Mouse (Mus musculus): ENCODE results near the gene 6030452D12Rik.

The 6030452D12Rik gene

DNA sequence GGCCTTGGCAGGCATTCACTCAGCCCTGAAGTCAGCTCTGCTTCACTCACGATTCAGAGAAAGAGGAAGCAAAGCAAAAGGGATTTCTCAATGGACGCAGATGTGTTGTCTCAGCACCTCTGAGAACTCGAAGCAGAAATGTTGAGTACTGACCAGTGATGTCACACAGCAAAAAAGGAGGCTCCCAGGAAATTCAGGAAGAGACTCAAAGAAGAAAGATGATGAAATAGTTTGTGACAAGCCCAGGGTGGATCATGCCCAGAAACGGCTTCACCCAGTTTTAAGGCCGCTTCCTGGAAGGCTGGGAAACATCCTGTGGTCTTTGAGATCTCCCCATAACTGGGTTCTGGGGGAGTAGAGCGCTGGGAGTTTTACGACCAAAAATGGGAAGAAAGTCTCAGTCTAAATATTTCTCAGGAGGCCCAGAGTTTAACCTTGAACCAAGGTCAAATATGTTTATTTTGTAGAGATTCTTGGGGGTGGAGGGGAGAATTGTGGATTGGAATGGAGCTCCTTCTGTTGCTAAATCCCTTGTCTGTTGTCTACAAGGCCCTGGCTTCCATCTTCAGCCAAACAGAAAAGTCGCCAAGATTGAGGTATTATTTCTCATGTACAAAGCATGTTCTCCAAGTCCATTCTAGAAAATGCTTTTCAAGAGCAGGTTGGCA lies at the start of gene 6030452D12Rik:
TSS of gene 6030452D12Rik (plus strand) at position 505 of the 668 bp plus-strand sequence.
- no peak for DNase-seq (ENCODE audit: low read depth)

DNA sequence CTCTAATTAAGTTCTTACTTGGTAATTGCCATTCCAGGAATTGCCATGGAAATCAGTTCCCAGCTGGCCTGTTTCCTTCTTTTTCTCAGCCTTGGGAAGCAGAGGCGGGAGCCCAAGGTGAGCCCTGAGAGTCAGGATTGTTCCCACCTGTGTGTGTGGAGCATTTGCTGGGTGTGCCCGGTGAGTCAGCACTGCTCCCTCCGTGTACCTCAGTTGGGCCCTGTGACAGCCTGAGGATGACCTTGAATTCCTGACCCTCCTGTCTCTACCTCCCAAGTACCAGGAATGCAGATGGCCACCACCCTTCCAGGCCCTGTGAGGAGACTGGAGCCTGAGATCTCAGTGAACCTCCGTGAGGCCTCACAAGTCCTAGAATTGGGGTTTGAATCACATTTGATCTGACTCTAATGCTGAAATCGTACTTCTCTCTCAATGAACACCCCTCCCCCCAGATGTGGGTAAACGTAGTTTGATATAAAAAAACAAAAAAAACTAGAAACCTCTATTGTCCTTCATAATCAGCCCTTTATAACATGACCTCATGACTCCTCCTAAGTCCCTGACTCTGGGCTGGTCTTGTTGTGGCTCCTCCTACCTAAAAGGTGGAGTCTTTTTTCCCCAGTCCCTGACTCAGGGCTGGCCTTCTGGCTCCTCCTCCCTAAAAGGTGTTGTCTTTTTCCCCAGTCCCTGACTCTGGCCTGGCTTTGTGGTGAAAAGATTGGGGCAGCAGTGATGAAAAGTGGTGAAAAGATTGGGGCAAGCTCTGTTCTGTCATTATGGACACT lies 48.8 kb upstream of the 6030452D12Rik start:
- DNase-seq (ENCODE audit: low read depth) = no peak

DNA sequence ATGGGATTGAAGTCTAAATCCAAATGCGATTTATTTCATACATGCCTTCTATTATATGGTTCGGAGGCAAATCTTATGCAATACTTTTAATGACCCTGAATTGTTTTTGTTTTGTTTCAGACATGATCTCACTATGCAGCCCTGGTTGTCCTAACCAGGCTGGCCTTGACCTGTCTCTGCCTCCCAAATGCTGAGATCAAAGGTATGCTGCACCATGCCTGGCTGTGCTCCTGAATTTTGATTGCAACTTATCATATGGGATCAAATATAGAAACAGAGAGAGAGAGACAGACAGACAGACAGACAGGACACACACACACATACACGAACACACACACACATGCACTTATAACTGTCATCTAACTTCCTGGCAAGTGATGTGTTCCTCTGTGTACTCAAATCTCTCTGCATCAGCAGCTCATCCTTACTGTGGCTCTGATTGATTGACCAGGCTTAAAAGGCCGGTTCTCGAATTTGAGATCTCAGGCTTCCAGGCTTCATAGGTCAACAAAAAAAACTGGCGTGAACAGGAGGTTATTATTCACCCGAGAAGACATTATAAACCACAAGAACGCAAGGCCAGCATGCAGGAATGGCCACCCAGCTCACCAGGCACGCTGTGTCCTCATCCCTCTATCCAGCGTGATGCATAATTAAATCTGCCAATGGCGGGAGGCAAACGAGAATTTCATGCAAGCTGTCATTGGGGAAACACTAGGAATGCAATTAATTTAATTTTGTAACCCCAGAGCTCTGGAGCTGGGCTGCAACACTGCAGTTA lies 47.4 kb upstream of the 6030452D12Rik start:
- no peak for DNase-seq (ENCODE audit: low read depth)

DNA sequence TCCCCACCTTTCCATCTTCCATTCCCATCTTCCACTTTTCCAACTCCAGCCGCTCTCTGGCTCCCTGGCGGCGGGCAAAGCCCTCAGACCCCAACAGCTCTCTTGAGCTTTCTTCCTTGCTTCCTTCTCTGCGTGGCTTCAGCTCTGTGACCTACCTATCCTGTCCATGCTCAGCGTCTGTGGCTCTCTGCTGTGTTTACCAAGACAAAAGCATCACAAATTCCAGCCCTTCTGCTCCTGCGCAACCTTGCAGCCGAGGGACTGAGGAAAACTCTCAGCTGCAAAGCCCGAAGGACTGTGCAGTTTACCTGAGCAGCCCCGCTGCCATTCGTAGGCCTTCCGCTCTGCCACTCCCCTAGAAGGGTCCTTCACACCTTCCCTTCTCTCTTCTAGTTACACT lies 46.3 kb upstream of the 6030452D12Rik start:
- DNase-seq (ENCODE audit: low read depth) = no peak

DNA sequence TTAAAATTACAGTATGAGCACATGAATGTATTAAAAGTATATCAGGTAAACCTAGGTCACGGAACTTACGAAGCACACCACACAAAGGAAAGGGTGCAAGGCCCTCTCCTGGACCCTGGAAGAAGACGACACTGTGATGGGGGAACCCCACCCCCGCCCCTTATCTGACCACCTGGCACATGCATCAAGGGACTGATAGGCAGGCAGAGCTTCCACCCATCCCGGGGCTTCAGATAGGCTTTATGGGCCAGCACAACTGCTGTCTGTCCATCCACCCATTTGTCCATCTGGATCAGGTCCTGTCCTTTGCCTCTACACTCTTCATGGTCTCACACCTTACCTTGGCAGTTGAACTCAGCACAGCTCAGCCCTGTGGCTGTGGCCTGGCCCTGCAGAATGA lies 38.2 kb upstream of the 6030452D12Rik start:
- DNase-seq (ENCODE audit: low read depth) = no peak

DNA sequence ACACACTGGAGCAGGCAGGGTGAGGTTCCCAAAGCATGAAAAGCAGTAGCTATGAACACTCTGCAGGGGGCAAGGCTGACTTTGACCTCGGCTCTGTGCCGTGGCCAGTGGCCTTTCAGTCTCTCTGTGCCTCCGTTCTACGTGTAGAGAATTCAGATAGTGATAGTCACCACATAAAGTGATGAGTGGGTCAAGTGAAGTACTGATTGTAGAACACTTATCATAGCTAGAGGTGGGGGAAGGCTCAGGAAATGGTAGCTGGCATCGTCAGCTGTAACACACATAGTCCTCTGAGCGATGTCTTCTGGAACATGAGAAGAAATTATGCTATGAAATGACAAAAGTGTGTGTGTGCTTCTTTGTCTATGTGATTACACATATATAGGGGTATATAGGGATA lies 36.5 kb upstream of the 6030452D12Rik start:
- no peak for DNase-seq (ENCODE audit: low read depth)

DNA sequence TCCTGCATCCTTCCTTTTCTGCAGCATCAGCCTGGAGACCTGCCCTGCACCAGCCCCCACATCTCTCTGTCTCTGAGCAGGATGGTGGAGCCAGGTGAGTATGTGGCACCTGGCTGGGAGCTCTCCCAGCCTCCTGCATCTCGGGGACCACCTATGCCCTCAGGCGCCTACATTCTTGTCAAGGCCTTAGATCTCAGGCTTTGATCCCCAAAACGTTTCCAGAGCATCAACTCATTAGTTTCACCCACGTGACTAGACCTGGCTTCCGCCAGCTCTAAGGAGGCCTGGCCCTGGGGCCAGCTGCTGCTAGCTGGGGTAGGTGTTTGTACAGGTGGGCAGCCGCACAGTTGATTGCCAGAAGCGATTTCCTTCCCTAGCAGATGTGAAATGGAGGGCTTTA lies 30.8 kb upstream of the 6030452D12Rik start:
- DNase-seq (ENCODE audit: low read depth) = no peak

DNA sequence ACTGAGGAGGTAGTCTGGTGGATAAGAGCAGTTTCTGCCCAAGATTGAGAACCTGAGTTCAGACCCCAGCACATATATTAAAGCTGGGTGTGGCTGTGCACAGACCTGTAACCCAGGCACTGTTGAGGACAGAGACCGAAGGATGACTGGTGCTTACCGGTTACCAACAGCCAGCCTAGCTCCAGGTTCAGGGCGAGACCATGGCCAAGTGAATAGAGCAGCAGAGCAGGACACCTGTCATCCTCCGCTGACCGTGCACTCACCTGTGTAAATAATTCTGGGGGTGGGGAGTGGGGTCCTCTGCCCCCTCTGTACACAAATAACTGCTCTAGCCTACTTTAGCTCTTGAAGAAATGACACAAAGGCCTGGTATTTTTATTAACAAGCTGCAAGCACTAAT lies 26.3 kb upstream of the 6030452D12Rik start:
- DNase-seq (ENCODE audit: low read depth) = no peak

DNA sequence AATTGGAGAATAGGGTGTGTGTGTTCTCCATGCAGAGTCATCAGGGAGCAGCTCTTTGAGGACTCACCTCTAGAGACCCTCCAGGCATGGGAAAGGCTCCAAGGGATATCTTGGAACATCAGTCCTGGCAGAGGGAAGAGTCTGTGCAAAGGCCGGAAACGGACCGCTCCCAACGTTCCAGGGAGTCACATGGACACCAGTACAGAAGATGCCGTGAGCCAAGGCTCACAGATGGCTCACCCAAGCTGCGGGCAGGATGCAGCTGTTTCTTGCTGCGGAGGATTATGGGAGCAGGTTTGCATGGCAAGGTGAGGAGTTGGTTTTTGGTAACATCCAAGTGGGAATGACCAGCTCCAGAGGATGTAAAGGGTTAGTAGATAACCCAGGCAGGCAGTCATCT lies 3.9 kb downstream of the 6030452D12Rik start:
- DNase-seq (ENCODE audit: low read depth) = no peak

DNA sequence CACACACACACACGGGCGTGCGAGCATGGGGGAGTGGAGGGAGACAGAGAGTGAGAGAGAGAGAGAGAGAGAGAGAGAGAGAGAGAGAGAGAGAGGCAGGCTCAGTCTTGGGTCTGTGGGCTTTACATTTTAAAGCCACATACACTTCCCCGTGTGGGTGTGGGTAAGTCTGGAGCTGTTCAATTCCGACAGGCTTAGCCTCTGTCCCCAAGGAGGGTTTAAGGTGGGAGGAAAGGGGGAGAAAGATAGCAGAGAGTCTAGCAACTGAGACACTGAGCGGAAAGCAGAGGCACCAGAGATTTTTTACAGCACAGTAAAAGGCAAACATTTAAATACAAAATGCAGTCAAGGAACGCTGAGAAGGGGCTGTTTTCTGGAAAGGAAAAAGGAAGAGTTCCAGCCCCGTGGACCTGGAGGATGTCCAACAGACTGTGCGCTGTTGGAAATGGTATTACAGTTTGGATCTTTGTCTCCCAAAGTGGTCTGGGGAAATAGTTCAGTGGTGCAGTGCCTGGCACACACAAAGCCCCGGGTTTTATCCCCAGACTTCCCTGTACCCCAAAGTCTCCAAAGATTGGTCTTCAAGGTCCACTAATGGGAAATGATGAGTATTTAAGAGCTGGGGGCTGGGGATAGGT lies 5.1 kb downstream of the 6030452D12Rik start:
- no peak for DNase-seq (ENCODE audit: low read depth)

DNA sequence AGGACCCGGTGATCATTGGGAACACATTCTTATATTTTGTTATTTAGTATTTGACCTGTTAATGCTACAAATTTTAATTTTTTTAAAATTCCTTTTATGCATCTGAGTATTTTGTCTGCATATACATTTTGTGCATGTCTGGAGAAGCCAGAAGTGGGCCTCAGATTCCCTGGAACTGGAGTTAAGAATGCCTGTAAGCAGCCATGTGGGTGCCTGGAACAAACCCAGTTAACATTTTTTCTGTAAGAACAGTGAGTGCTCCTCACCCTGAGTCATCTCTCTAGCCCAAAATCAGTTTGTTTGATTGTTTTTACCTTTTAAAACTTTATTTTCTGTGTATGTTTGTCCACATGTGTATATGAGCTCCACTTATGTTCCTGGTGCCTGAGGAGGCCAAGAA lies 5.8 kb downstream of the 6030452D12Rik start:
- DNase-seq (ENCODE audit: low read depth) = no peak

DNA sequence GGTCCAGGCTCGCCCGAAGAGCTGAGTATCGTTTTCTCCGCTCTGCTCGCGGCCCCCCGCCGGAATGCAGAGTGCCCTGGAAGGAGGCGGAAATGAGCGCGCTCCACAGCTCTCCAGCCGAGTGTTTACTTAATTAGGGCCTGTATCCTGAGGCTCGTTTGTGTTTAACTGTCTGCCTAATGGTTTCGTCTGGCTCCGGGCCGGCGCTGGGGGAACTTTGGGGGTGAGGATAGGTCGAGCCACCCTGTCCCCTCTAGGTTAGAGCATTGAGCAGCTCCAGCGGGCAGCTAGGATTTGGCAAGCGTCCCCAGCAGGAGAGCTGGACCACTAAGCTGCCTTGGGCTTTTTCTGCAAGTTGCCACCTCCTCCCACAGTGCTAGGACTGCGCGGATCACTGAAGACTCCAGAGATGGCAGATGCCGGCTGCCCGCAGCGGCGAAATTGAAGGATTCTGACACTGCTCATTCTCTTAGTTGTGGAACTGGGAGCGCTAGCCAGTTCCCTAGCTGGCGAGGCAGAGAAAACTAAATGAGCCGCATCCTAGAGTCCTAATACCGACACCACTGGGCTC lies 7.5 kb downstream of the 6030452D12Rik start:
- DNase-seq (ENCODE audit: low read depth) = no peak

DNA sequence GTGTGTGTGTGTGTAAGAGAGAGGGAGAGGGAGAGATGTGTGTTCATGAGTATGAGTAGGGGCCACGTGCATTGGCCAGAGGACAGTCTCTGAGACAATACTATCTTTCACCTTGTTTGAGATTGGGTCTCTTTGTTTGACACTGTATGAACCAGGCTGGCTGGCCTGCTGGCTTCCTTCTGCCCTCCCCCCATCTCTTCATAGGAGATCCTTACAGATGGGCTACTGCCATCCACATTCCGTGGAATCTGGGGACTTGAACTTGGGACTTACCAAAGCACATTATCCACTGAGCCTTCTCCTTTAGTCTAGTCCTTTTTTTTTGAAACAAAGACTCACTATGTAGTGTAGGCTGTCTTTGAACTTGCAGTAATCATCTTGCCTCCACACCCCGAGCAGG lies 8.1 kb downstream of the 6030452D12Rik start:
- DNase-seq (ENCODE audit: low read depth) = no peak

DNA sequence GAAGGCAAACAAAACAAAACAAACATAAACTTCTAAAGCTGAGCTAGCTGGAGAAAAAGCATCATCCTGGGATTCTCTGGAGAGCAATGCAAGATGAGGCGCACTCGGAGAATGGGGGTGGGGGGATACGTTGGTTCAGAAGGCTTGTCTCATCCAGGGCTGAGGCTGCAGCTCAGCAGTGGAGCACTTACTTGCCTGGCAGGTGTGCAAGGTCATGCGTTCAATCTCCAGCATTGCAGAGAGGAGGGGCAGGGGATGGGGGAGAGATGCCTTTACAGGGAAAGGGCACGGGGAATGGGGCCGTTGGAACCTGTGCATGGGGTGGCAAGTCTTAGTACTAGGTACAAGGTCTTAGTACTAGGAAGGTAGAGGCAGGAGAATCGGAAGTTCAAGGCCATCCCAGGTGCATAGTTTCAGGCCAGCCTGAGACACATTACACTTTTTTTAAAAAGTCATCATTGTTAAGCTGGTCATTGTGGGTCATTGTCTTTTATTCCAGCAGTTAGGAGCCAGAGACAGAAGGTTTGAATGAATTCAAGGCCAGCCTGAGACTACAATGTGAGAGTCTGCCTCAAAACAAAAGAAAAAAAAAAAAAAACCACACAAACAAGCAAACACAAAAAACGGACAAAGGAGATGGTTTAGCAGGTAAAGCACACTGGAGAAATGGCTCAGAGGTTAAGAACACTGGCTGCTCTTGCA lies 8.9 kb downstream of the 6030452D12Rik start:
- no peak for DNase-seq (ENCODE audit: low read depth)

DNA sequence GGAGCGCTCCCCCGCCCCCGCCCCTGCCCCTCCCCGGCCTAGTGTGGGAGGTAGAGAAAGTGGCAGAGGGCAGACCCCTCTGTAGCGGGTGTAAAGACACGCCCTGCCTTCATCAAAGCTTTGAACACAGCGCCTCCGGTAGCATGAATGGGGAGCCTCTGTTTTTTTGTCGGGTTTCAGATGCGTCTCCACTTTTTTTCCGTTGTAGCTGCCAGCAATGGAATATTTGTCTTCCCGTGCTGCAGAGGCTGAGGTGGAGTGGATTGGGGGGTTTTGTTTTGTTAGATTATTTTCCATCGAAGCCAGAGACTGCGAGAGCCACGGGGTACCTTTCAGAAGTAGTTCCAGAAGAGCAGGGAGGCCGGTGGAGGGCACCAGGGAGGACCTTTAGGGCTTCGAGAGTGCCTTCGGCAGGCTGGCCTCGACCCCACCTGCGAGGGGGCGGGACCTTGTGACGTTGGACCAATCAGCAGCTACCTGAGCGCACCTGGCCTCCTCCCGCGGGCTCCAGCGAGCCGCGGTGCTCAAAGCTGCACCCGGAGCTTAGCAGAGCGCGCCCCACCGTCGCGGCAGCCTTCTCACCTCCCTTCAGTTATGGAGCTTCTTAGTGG lies 10.1 kb downstream of the 6030452D12Rik start, which contains the start of gene Cdh3:
TSS of gene Cdh3 (plus strand) at position 527 of the 611 bp plus-strand sequence.
- no peak for DNase-seq (ENCODE audit: low read depth)

DNA sequence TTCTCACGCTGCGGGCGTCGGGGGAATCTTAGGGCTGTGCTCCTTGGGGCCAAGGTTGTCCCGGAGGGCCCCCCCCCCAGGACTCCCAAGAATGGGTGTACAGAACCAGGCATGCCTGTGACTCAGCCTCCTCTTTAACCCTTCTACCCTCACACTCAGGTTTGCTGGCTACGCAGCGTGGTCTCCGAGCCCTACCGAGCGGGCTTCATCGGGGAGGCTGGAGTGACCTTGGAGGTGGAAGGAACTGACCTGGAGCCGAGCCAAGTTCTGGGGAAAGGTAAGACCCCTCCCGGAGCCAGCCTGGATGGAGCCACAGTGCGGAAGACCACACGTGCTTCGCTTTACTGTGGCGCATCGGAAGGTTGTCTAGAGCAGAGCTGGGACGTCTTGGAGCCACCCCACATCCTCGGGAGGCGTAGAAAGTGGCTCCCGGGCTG lies 10.8 kb downstream of the 6030452D12Rik start:
- no peak for DNase-seq (ENCODE audit: low read depth)

DNA sequence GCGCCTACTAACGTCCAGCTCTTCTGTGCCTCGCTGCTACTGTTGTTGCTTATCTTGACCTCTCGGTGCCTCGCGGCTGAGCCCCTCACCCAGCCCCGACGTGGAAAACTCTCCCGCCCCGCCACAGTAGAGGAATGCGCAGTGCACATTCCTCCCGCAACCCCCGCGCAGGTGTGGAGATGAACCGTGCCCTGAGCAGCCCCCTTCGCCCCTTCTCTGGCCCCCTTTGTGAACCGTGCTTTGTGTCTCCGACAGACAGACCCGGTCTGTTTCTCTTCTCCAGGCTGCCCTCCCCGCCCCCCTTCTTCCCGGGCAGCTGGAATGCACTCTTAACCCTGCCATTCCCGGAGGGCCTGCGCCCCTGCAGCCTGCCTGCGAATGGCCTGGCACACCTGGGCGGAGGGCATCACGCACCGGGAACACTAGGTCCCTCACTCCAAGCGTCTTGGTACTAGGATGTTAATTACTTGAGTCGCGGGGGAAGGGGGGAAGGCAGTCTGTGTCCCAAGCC lies 11.3 kb downstream of the 6030452D12Rik start:
- no peak for DNase-seq (ENCODE audit: low read depth)

DNA sequence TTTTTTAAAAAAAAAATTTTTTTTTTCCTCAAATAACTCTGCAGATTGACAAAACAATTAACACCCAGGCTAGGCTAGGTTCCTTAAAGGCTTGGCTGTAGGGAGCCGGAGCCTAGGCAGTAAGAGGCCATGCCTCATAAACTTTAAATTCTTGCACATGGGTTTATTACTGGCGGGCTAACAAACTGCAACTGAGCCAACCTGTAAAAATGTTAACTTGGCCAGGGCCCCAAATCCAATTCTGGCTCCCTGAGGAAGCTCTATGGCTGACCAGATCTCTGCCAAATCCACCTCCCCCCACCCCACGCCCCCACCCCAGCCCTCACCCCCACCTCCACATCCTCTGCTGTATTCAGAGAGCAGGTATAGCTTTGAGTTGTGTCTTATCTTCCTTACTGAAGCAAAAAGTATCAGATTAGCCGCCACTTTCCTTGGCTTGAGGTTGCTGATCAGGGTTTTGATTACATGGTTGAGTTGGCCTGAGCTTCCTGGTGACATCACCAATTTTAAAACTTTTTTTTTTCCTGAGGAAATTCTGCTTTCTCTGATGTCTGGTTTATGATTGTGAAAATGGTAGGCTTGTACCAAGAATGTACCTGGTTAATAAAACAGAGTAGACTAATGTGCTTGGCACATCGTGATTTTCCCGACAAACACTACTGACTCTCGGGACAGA lies 12.3 kb downstream of the 6030452D12Rik start:
- no peak for DNase-seq (ENCODE audit: low read depth)

DNA sequence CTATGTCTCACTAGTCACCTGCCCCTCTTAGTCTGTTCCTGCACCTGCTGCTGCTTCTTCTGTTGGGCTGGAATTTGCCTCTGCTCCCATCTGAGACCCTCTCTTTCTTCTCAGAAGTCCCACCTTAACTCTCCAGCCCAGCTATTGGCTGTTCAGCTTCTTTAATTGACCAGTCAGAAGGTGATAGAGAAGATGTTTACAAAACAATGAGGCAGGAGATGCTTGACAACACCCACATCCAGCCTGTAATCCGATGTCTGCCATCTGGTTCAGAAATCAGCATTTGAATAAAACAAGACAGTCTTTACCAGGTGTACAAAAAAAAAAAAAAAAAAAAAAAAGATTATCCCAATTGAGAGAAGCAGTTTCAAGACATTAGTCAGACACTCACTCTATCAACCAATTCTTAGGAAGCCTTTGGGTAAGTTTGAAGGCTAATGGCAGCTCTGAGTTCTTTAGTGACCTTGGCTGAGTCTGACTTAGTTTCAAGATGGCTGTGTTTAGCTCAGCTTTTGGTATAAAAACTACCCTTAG lies 15.7 kb downstream of the 6030452D12Rik start:
- DNase-seq (ENCODE audit: low read depth) = no peak

DNA sequence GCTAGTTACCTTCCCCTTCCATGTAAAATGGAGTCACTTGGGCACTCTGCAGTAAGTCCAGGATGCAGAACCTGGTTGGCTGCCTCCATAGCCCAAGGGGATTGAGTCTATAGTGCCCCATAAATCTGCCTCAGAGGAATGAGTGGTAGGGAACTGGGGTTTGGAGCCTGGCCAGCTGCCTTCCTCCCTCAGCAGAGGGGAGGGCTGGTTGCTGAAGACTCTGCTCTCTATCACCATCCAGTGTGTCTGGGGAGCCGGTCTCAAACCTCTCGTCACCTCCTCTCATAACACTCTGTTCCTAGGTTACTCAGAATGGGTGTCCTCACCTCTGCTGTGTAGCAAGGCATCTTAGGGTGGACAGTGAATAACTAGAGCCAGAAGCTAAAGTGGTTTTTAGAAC lies 16.3 kb downstream of the 6030452D12Rik start:
- DNase-seq (ENCODE audit: low read depth) = no peak

Measured in induced T-regulatory cell, adult 2 months (primary cell).